ENCODE assay signal across 9 mouse cellular contexts in the genomic region with DNA sequence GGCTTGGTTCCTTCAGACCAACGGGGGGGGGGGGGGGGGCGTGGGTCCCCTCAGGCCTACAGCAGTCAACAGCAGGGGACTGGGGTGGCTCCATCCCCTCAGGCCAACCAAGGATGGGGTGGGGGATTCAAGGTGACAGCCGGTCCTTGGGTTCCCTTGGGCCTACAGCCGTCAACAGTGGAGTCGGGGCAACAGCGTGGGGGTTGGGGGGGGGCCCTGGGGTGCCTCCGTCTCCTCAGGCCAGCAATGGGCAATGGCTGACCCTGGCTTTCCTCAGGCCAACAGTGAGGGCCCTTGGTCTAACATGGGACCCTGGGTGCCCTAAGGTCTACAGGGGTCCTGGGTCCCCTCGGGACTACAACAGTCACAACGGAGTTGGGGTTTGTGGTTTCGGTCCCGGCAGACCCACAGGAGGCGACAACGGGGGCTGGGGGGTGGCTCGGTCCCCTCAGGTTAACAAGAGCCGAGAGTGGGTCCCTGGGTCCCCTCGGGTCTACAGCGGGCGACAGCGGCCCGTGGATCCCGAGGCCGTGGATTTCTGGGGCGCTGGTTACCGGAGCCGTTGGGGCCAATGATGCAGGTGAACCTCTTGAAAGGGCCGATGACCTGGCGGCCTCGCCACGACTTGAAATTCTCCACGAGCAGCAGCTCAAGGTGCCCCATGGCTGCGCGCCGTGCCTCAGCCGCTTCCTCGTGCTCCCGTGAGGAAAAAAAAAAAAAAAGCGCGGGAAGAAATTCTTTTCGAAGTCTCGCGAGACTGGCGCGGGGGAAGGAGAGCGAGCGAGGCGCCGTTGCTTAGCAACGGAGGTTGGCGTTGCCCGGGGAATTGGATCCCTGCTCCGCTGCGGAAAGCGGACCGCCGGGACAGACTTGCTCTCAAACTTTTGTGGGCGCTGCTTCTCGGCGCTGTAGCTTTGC. TPM values are rescaled to one million over a fixed set of nuclear protein-coding genes. Genes with fewer than 3 reads are reported as not detected.
DNase-seq lines count a peak whose midpoint lies in the region; ATAC-seq and TF ChIP-seq lines count a peak whose summit lies in the region.
"Had no signal": no experiment of that assay in that cellular context is flagged by ENCODE, and none has a peak within 500 bp of the region (broad histone marks: within the 10 kb centered on the region; RNA-seq: fewer than 3 reads in every experiment).

Gene Smc1b (minus strand): TSS at position 690 of the 918 bp plus-strand sequence.
Gene Ribc2 (plus strand): TSS at position 804 of the 918 bp plus-strand sequence.

- no peaks in the 10 kb centered on the region for H3K27me3 ChIP-seq in hindbrain, embryonic 16.5 days (replicated peaks; ENCODE audit: control insufficient read depth, insufficient read depth, low read length)

- DNase-seq in ES-E14 (ENCODE audit: low read depth, low spot score), result peak; percentile 83
- peak; percentile 88 to 90 for DNase-seq in cerebellum, postnatal 10 days
- peak; percentile 59 to 65 for DNase-seq in frontal cortex, postnatal 14 days (ENCODE audit: low spot score in 2 of 2)
- peak; percentile 66 to 73 for DNase-seq in layer of hippocampus, postnatal 25 days (ENCODE audit: extremely low spot score in 1 of 2, low spot score in 1 of 2)
- peak; percentile 78 for DNase-seq in lung, postnatal 10 days
- DNase-seq in right cerebral cortex, adult 18-20 months, result peak; percentile 83

- H3K27ac ChIP-seq in ES-E14 (ENCODE audit: insufficient read depth, low read depth, low read length, poor library complexity, severe bottlenecking), result no peak within 1 kb of the TSS
- H3K27ac ChIP-seq in hindbrain, embryonic 16.5 days (ENCODE audit: low read depth, low read length), result no peak within 1 kb of the TSS

- no peaks in the 10 kb centered on the region for H3K9me3 ChIP-seq in ES-E14 (ENCODE audit: control insufficient read depth, insufficient read depth, low read depth, low read length)
- H3K9me3 ChIP-seq in hindbrain, embryonic 16.5 days (ENCODE audit: control insufficient read depth, low read length), result no peaks in the 10 kb centered on the region

- in situ Hi-C loops in ES-E14 (cut with MboI; ENCODE audit: low sequenced_read_pairs in 2 of 2, unreplicated experiment in 2 of 2), result no loop called here

- no peaks in the 10 kb centered on the region for H3K36me3 ChIP-seq in ES-E14 (ENCODE audit: control insufficient read depth, insufficient read depth, low read length, poor library complexity, severe bottlenecking)
- H3K36me3 ChIP-seq in hindbrain, embryonic 16.5 days (ENCODE audit: control insufficient read depth, insufficient read depth, low read length), result no peaks in the 10 kb centered on the region

- ATAC-seq in hindbrain, embryonic 16.5 days, result peak; percentile 78
- no peak for ATAC-seq in megakaryocyte, adult 5-6 weeks (ENCODE audit: poor library complexity, severe bottlenecking)

- H3K4me3 ChIP-seq in ES-E14 (ENCODE audit: insufficient read depth in 1 of 2, low read depth in 1 of 2, low read length in 2 of 2, poor library complexity in 1 of 2, severe bottlenecking in 1 of 2), result peak within 1 kb of the TSS; percentile 52 to 69
- H3K4me3 ChIP-seq in hindbrain, embryonic 16.5 days (ENCODE audit: low read length), result peak within 1 kb of the TSS; percentile 49
- H3K4me3 ChIP-seq: myocyte had no signal

- WGBS in hindbrain, embryonic 16.5 days, result 31% methylated on average over 54 of the region's 58 CpGs

- H3K4me1 ChIP-seq in ES-E14 (ENCODE audit: control insufficient read depth in 2 of 2, insufficient read depth in 2 of 2, low read length in 2 of 2, poor library complexity in 1 of 2), result peaks cover 0 to 10% of the 10 kb centered on the region in 2 experiments; a peak in 1 of 4 replicates
- peaks cover 9% of the 10 kb centered on the region for H3K4me1 ChIP-seq in hindbrain, embryonic 16.5 days (ENCODE audit: control insufficient read depth, insufficient read depth, low read depth, low read length)

- H3K9ac ChIP-seq in ES-E14 (ENCODE audit: insufficient read depth, low read depth, low read length, poor library complexity, severe bottlenecking), result peak within 1 kb of the TSS; percentile 85
- peak within 1 kb of the TSS; percentile 64 for H3K9ac ChIP-seq in hindbrain, embryonic 16.5 days (ENCODE audit: low read depth, low read length)

- H3K4me2 ChIP-seq in hindbrain, embryonic 16.5 days (ENCODE audit: low read length), result peak within 1 kb of the TSS; percentile 83

TF ChIP-seq in ES-E14, 5 proteins besides CTCF, POLR2A, EP300 and RAD21:
- TF ChIP-seq MAFK (IDR thresholded peaks at IDR 0.05; ENCODE audit: insufficient read depth, low read depth, low read length) (no peak), CHD2 (IDR thresholded peaks at IDR 0.05; ENCODE audit: low read depth, low read length) (peak; percentile 100), ZC3H11A (IDR thresholded peaks at IDR 0.05; ENCODE audit: borderline replicate concordance, low read depth, low read length) (no peak), ZNF384 (IDR thresholded peaks at IDR 0.05; ENCODE audit: low read depth, low read length) (peak; percentile 99), HCFC1 (IDR thresholded peaks at IDR 0.05; ENCODE audit: borderline replicate concordance, insufficient read depth, low read length) (no peak)

RNA-seq across cellular contexts. Expression of gene Smc1b, which starts in this region (rescaled TPM):
- 4.8 and 8.7 TPM in 2 replicates for total RNA-seq in ES-E14 (2012; rRNA removed)
- polyA plus RNA-seq in hindbrain, embryonic 16.5 days (2015; fragmentation: Nextera tagmentation; extraction: Ambion mirVana), result 0.12 and 0.25 TPM in 2 replicates
- total RNA-seq in layer of hippocampus, postnatal 25 days (2021), result under 1 TPM in 1 of 2 experiments, not detected in 1; 0.16 TPM
- total RNA-seq in megakaryocyte, adult 5-6 weeks (2015), result not detected in 2 replicates
- not detected in 2 replicates for total RNA-seq in megakaryocyte, adult 5-6 weeks (2017)

RNA-seq across cellular contexts. Expression of gene Ribc2, which starts in this region (rescaled TPM):
- 0.26 and 0.45 TPM in 2 replicates for total RNA-seq in ES-E14 (2012; rRNA removed)
- 0.67 and 0.84 TPM in 2 replicates for polyA plus RNA-seq in hindbrain, embryonic 16.5 days (2015; fragmentation: Nextera tagmentation; extraction: Ambion mirVana)
- total RNA-seq in layer of hippocampus, postnatal 25 days (2021), result under 1 TPM in 1 of 2 experiments, not detected in 1; 0.52 TPM
- not detected in 2 replicates for total RNA-seq in megakaryocyte, adult 5-6 weeks (2015)
- not detected in 2 replicates for total RNA-seq in megakaryocyte, adult 5-6 weeks (2017)
- polyA plus RNA-seq: myocyte had no signal

Comparison
In these comparisons a context has a peak if more than half of its experiments do, and no peak if none do; other contexts are left out.
1. Peak in ATAC-seq, H3K4me3 ChIP-seq, H3K9ac ChIP-seq and H3K4me2 ChIP-seq in hindbrain, embryonic 16.5 days; RNA of the genes that start here not detected or under 1 TPM.
2. Peak in DNase-seq in layer of hippocampus, postnatal 25 days; RNA of the genes that start here not detected or under 1 TPM.